Mouse (Mus musculus) inflammation-experienced regulatory T-cells (primary cell): Measurements from ENCODE around the gene Myd88. TPM values are rescaled to one million over a fixed set of nuclear protein-coding genes. Genes with fewer than 3 reads are reported as not detected.

Experiments
- polyA plus RNA-seq, 2 experiments: library from polyadenylated mRNA; unstranded; fragments of 100-300 nt; shearing (Covaris generic); gene quantifications; one replicate each; pipeline ENCODE4 v1.2.1; 2017

Gene Myd88
- 10 to 100 TPM; 79.6 to 99.8 TPM for polyA plus RNA-seq

DNA sequence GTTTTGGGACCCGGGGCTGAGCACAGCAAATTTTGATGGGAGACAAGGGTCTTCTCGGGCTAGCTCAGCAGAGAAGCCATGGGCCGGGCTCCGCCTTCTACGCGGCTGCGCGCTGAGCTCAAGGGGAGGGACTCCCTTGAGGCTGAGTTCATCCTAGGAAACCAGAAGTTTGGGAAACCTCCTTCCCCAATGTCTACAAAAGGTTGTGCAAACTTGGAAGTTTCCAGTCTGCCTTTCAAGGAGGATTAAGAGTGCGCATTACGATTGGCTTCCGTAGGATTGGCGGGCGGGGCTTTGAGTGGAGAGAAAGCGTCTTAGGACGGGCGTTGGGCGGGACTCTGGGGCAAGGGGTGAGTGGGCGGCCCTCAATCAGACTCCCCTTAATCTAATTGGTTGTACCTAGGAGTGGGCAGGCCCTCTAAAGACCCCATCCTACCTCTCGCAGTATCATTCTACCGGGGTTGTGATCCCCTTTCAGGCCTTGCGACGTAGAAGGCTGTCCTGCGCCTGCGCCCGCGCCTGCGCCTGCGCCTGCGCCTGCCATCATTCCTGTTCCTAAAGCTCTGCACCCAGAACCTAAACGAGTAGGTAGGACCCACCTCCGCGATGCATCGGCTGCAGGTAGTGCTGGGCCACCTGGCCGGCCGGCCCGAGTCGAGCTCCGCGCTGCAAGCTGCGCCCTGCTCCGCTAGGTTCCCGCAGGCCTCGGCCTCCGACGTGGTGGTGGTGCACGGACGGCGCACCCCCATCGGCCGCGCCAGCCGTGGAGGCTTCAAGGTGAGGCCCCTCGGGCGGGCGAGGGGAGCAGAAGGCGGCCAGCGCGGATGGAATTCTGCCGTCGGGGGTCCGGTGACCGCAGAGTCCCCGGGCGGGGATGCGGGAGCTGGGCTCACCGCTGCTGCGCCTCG, at the start of gene Myd88:
TSS of gene Myd88 (minus strand) at position 503 of the 908 bp plus-strand sequence.

DNA sequence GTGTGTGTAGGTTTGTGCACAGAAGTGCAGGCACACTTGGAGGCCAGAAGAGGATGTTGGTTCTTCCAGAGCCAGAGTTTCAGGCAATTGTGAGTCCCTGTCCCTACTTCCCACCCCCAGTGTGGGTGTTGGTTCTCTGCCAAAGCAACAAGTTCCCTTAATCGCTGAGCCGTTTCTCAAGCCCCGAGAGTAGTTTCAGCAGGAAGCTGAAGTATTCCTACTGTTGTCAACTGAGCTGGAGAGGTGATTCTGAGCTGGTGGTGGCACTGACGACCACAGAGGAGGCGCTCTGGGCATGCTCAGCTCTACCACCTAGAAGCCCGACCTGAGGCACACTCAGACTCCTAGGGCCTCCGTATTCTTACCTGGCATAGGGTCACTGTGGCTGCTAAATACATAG, 24.1 kb upstream of the Myd88 start, which contains the start of gene Slc22a14:
TSS of gene Slc22a14 (minus strand) at position 270 of the 400 bp plus-strand sequence.

DNA sequence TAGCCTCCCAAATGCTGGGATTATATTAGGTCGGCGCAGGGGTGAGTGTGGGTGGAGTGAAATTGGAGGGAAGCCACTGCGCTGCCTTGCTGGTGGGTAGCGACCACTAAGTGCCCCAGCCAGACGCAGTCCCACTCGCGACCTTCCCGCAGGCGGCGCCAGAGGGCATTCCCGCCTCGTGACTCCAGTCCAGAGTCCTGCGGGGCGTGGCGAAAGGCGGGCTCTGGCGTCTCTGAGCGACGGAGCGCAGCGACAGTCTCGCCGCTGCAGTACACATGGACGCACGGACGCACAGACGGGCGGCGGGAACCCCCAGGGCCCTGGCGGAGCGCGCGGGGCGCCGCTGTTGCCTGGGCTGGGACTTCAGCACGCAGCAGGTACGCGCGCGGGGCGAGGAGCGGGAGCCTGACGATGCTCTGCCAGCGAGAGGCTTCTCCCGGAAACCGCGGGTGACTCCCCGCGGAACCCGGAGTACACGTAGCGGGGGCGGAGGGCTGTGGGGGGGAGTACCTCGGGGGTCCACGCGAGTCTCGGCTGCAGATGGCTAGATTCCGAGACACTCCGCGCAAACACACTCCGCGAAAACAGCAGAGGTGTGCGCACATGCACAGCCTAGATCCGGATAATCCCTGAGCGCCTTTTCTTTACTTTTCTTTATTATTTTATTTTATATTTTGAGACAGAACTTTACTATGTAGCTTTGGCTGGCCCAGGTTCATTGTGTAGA, 16.3 kb upstream of the Myd88 start, which contains the start of gene Xylb:
TSS of gene Xylb (plus strand) at position 51 of the 727 bp plus-strand sequence.

DNA sequence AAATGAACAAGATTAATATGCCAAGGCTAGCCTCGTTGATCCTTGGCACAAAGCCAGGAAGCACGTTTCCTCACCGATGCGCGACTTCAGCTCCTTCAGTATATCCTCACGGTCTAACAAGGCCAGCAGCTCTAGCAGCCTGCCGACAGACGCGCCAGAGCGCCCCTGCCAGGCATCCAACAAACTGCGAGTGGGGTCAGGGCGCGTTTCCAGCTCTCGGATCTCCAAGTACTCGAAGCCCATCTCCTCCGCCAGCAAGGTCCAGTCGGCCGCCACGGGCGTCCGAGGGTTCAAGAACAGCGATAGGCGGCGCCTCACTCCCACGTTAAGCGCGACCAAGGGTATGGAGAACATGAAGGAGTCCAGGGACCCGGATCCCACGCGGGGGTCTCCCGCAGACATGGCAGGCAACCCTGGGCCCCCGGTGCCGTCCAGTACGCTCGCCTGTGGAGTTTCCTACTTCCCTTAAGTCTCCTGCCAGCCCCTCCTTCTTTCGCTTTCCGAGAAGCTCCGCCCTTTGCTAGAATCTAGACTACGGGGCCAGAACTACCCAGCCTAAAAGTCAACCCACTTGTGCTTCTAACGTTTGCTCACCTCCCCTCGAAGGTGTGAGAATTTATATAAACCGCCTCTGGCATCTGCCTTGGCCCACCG, 1.5 kb downstream of the Myd88 start, which contains the start of gene Acaa1a:
TSS of gene Acaa1a (plus strand) at position 119 of the 654 bp plus-strand sequence.

DNA sequence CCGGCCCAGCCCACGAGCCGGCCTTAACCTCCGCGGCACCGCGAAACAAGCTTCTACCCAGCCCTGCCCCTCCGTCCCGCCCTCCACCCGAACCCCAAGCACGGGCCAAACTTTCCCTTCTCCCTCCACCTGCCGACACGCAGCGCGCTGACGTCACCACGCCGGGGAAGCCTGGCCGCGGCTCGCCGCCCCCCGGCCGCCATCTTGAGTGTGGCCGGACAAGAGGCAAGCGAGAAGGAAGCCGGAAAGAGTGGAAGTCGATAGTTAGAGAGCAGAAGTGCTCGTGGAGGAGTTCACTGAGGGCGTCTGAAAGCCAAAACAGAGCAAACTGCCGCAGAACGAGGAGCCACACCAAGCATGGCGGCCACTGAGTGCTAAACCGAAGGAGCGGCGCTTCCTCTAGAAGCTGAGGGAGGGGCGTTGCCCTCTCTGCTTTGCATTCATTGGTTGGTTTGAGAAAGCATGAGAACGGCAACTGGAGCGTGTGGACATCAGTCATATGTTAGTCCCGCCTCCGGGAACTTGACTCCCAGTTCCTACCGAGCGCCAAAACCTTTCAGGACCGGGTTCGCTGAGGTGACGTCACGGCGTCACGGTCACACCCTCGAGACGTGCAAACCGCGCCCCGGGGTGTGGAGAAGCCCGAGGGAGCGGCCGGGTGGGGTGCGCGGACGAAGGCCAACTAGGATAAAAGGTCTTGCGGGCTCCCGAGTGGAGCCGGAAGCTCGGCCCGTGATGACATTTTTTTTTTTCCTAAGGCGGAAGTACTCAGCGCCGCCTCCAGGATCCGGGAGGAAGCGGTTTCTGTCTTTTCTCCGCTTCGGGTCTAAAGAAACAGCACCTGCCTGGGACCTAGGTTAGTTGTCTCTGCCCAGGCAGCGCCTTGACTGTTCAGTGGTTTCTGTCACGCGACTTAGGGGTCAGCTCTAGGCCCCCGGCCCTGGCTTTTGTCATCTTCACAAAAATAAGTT, 18.6 kb downstream of the Myd88 start, which contains the start of gene Oxsr1:
TSS of gene Oxsr1 (minus strand) at position 139 of the 971 bp plus-strand sequence.

Other genes with a start within 250 kb of the Myd88 start
- 10 to 100 TPM in 1 of 2 experiments, 1 to 10 TPM in 1; 5.6 to 10.4 TPM for gene Plcd1, start 247.9 kb downstream of the Myd88 start, polyA plus RNA-seq
- 1 to 10 TPM in 1 of 2 experiments, under 1 TPM in 1; 0.70 to 1.2 TPM for gene Dlec1, start 238.9 kb downstream of the Myd88 start, polyA plus RNA-seq
- 1 to 10 TPM in 1 of 2 experiments, under 1 TPM in 1; 0.17 to 1.1 TPM for gene Acaa1b, start 184.3 kb downstream of the Myd88 start, polyA plus RNA-seq
- under 1 TPM in 1 of 2 experiments, not detected in 1; 0.15 TPM for gene Gm47289, start 182.2 kb downstream of the Myd88 start, polyA plus RNA-seq
- 1 to 10 TPM in 1 of 2 experiments, under 1 TPM in 1; 0.52 to 1.2 TPM for gene Slc22a13, start 132.3 kb downstream of the Myd88 start, polyA plus RNA-seq
- 10 to 100 TPM; 20.7 to 21.4 TPM for gene Oxsr1, start 19.0 kb downstream of the Myd88 start, polyA plus RNA-seq
- 100 to 1,000 TPM; 113 to 124 TPM for gene Acaa1a, start 1.7 kb downstream of the Myd88 start, polyA plus RNA-seq
- gene Xylb, start 16.0 kb upstream of the Myd88 start, polyA plus RNA-seq = 1 to 10 TPM in 1 of 2 experiments, under 1 TPM in 1; 0.49 to 1.3 TPM
- under 1 TPM in 1 of 2 experiments, not detected in 1; 0.29 TPM for gene Slc22a14, start 24.1 kb upstream of the Myd88 start, polyA plus RNA-seq
- gene Acvr2b, start 60.7 kb upstream of the Myd88 start, polyA plus RNA-seq = under 1 TPM; 0.48 to 0.60 TPM
- gene Exog, start 103.5 kb upstream of the Myd88 start, polyA plus RNA-seq = 10 to 100 TPM; 14.2 to 27.0 TPM
- under 1 TPM in 1 of 2 experiments, not detected in 1; 0.86 TPM for gene Scn5a, start 237.6 kb upstream of the Myd88 start, polyA plus RNA-seq